In the genomic region with DNA sequence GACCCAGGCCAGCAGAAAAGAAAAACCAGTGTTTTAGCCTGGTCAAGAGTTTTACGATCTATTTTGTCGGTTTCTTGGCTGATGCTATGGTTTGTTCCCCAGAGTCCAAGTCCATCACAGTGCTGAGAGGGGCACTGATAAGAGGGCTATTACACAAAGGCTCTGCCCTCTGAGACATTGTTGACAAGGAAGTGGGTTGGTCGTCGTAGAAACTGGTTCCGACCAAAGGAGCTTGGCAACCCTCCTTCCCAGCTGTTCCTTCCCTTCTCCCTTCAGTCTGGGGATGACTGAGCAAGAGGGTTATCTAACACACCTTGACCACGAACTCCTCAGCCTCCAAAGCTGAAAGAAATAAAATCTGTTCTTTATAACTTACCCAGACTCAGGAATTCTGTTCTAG, we compare ENCODE assay signal across 8 mouse cellular contexts. TPM values are rescaled to one million over a fixed set of nuclear protein-coding genes. Genes with fewer than 3 reads are reported as not detected.
DNase-seq lines count a peak whose midpoint lies in the region; ATAC-seq and TF ChIP-seq lines count a peak whose summit lies in the region.

A gene (minus strand): TSS at position 193 of the 400 bp plus-strand sequence.

- H3K4me2 ChIP-seq in lung, embryonic 14.5 days, result no peak within 1 kb of the TSS
- H3K4me2 ChIP-seq in forebrain, embryonic 14.5 days (ENCODE audit: low read length), result no peak within 1 kb of the TSS
- H3K4me2 ChIP-seq in neural tube, embryonic 15.5 days, result no peak within 1 kb of the TSS

- DNase-seq in lung, embryonic 14.5 days, result no peak
- no peak for DNase-seq in lung, postnatal 14 days
- DNase-seq in forebrain, embryonic 14.5 days (ENCODE audit: low spot score), result no peak
- no peak for DNase-seq in left cerebral cortex, postnatal 14 days (ENCODE audit: low spot score in 2 of 2)
- no peak for DNase-seq in cerebellum, postnatal 36 days

- TF ChIP-seq CTCF in lung, embryonic 14.5 days (IDR thresholded peaks at IDR 0.05; ENCODE audit: low read depth), result no peak

- H3K4me3 ChIP-seq in lung, embryonic 14.5 days (ENCODE audit: low read depth, low read length), result no peak within 1 kb of the TSS
- no peak within 1 kb of the TSS for H3K4me3 ChIP-seq in forebrain, embryonic 14.5 days (ENCODE audit: low read depth, low read length)
- H3K4me3 ChIP-seq in neural tube, embryonic 15.5 days (replicated peaks), result no peak within 1 kb of the TSS

- no peaks in the 10 kb centered on the region for H3K36me3 ChIP-seq in lung, embryonic 14.5 days (ENCODE audit: insufficient read depth)
- H3K36me3 ChIP-seq in forebrain, embryonic 14.5 days (ENCODE audit: control insufficient read depth, insufficient read depth, low read length), result no peaks in the 10 kb centered on the region
- H3K36me3 ChIP-seq in neural tube, embryonic 15.5 days, result no peaks in the 10 kb centered on the region

- H3K4me1 ChIP-seq in lung, embryonic 14.5 days (ENCODE audit: insufficient read depth), result no peaks in the 10 kb centered on the region
- peaks cover 5% of the 10 kb centered on the region; the same call in 1 of the 2 replicates for H3K4me1 ChIP-seq in forebrain, embryonic 14.5 days (ENCODE audit: control insufficient read depth, insufficient read depth, low read length)
- H3K4me1 ChIP-seq in neural tube, embryonic 15.5 days, result peaks cover 33% of the 10 kb centered on the region

- ATAC-seq in lung, embryonic 14.5 days (ENCODE audit: insufficient read depth), result no peak
- no peak for ATAC-seq in forebrain, embryonic 14.5 days
- no peak for ATAC-seq in neural tube, embryonic 15.5 days (ENCODE audit: low FRiP score)
- ATAC-seq in megakaryocyte-erythroid progenitor cell, adult 5-6 weeks (replicated peaks; ENCODE audit: low FRiP score, low TSS enrichment, poor library complexity, severe bottlenecking), result no peak
- ATAC-seq in granulocyte monocyte progenitor cell, adult 5-6 weeks (replicated peaks; ENCODE audit: poor library complexity, severe bottlenecking), result no peak

- H3K27me3 ChIP-seq in lung, embryonic 14.5 days (ENCODE audit: insufficient read depth, low read length), result no peaks in the 10 kb centered on the region
- H3K27me3 ChIP-seq in forebrain, embryonic 14.5 days (replicated peaks; ENCODE audit: control insufficient read depth, insufficient read depth, low read length), result no peaks in the 10 kb centered on the region
- no peaks in the 10 kb centered on the region for H3K27me3 ChIP-seq in neural tube, embryonic 15.5 days (replicated peaks)

- WGBS in lung, embryonic 14.5 days, result 64% methylated on average over 6 of the region's 6 CpGs
- 88% methylated on average over 6 of the region's 6 CpGs for WGBS in forebrain, embryonic 14.5 days
- 80% methylated on average over 6 of the region's 6 CpGs for WGBS in neural tube, embryonic 15.5 days

- intact Hi-C loops in left cerebral cortex, postnatal 14 days (cut with DNase I), result no loop called here

- H3K27ac ChIP-seq in lung, embryonic 14.5 days (ENCODE audit: low read depth), result no peak within 1 kb of the TSS
- H3K27ac ChIP-seq in forebrain, embryonic 14.5 days (ENCODE audit: low read depth, low read length), result no peak within 1 kb of the TSS
- H3K27ac ChIP-seq in neural tube, embryonic 15.5 days (replicated peaks), result no peak within 1 kb of the TSS

- H3K9ac ChIP-seq in lung, embryonic 14.5 days, result no peak within 1 kb of the TSS
- no peak within 1 kb of the TSS for H3K9ac ChIP-seq in forebrain, embryonic 14.5 days (ENCODE audit: low read length)
- H3K9ac ChIP-seq in neural tube, embryonic 15.5 days (replicated peaks), result no peak within 1 kb of the TSS

- no peaks in the 10 kb centered on the region for H3K9me3 ChIP-seq in lung, embryonic 14.5 days (ENCODE audit: low read depth, low read length)
- no peaks in the 10 kb centered on the region for H3K9me3 ChIP-seq in forebrain, embryonic 14.5 days (replicated peaks; ENCODE audit: control insufficient read depth, low read length)
- no peaks in the 10 kb centered on the region for H3K9me3 ChIP-seq in neural tube, embryonic 15.5 days (replicated peaks)

RNA-seq across cellular contexts. Expression of the gene that starts here (rescaled TPM):
- 43.3 and 45.8 TPM in 2 replicates for polyA plus RNA-seq in lung, embryonic 14.5 days (2014; fragmentation: Nextera tagmentation; extraction: Ambion mirVana)
- 58.3 and 74.7 TPM in 2 replicates for polyA plus RNA-seq in forebrain, embryonic 14.5 days (2014; fragmentation: Nextera tagmentation; extraction: Ambion mirVana)
- total RNA-seq in left cerebral cortex, postnatal 14 days (2021), result 10 to 100 TPM; 12.1 to 14.2 TPM
- 76.3 and 86.0 TPM in 2 replicates for polyA plus RNA-seq in neural tube, embryonic 15.5 days (2015; fragmentation: Nextera tagmentation; extraction: Ambion mirVana)
- 0.94 and 2.5 TPM in 2 replicates for total RNA-seq in megakaryocyte-erythroid progenitor cell, adult 5-6 weeks (2014; fragmentation: Nextera tagmentation)
- 1.8 and 2.5 TPM in 2 replicates for total RNA-seq in megakaryocyte-erythroid progenitor cell, adult 5-6 weeks (2017)
- 4.4 and 7.4 TPM in 2 replicates for total RNA-seq in granulocyte monocyte progenitor cell, adult 5-6 weeks (2014; fragmentation: Nextera tagmentation)
- total RNA-seq in granulocyte monocyte progenitor cell, adult 5-6 weeks (2017), result 6.4 and 11.0 TPM in 2 replicates
